In genomic region chr12:112489134-112489533, GRCm38 (mm10) we compare ENCODE assay signal across 14 mouse cellular contexts. TPM values are rescaled to one million over a fixed set of nuclear protein-coding genes. Genes with fewer than 3 reads are reported as not detected.
DNase-seq lines count a peak whose midpoint lies in the region; ATAC-seq and TF ChIP-seq lines count a peak whose summit lies in the region.
"Had no signal": no experiment of that assay in that cellular context is flagged by ENCODE, and none has a peak within 500 bp of the region (broad histone marks: within the 10 kb centered on the region; RNA-seq: fewer than 3 reads in every experiment).

TSS of gene A530016L24Rik (plus strand) at chr12:112489448.

- intact Hi-C loops in gastrocnemius, adult 2 months (cut with DNase I), result no loop called here
- intact Hi-C loops in heart, postnatal 10 days (cut with DNase I), result no loop called here
- intact Hi-C loops in left cerebral cortex, postnatal 4 days (cut with DNase I), result no loop called here
- intact Hi-C loops in left cerebral cortex, postnatal 36 days (cut with DNase I), result no loop called here

- H3K27ac ChIP-seq in gastrocnemius, adult 2 months, result peak within 1 kb of the TSS; percentile 70
- H3K27ac ChIP-seq: macrophage had no signal

- no peak for TF ChIP-seq CTCF in gastrocnemius, adult 2 months (IDR thresholded peaks at IDR 0.05)

- no peak within 1 kb of the TSS for H3K4me3 ChIP-seq in gastrocnemius, adult 2 months
- H3K4me3 ChIP-seq: embryonic facial prominence, embryonic 12.5 days had no signal

- no peak for ATAC-seq in activated CD4-positive, CD25-positive, alpha-beta regulatory T cell, adult 4 months
- ATAC-seq: hindbrain, postnatal 0 days had no signal

- no peak for DNase-seq in gastrocnemius, adult 2 months
- no peak for DNase-seq in gastrocnemius, postnatal 10 days
- peak; percentile 95 for DNase-seq in adipocyte (ENCODE audit: low spot score)
- no peak for DNase-seq in gonadal fat pad, adult 2 months (ENCODE audit: low read depth)
- DNase-seq in heart, postnatal 10 days, result peak; percentile 50 to 52
- DNase-seq in left cerebral cortex, postnatal 4 days, result no peak
- no peak for DNase-seq in left cerebral cortex, postnatal 36 days (ENCODE audit: low spot score in 2 of 2)
- DNase-seq: cerebellum, adult 9-11 months had no signal

RNA-seq across cellular contexts. Expression of gene A530016L24Rik, which starts in this region (rescaled TPM):
- total RNA-seq in gastrocnemius, adult 2 months (2021), result 1 to 10 TPM in 1 of 2 experiments, under 1 TPM in 1; 0.48 to 1.9 TPM
- 1 to 10 TPM; 2.1 to 2.4 TPM for total RNA-seq in gastrocnemius, postnatal 10 days (2021)
- polyA plus RNA-seq in gonadal fat pad, adult 2 months (2012; rRNA removed), result 84.5 and 101 TPM in 2 replicates
- total RNA-seq in heart, postnatal 10 days (2021), result 10 to 100 TPM; 16.5 to 18.5 TPM
- total RNA-seq in left cerebral cortex, postnatal 4 days (2021), result under 1 TPM; 0.74 to 0.95 TPM
- under 1 TPM in 1 of 2 experiments, not detected in 1; 0.22 TPM for total RNA-seq in left cerebral cortex, postnatal 36 days (2021)
- polyA plus RNA-seq in activated CD4-positive, CD25-positive, alpha-beta regulatory T cell, adult 4 months (2017; shearing (Covaris generic)), result not detected
- total RNA-seq: hindbrain, postnatal 0 days; neutrophil, adult 5-6 weeks had no signal
- polyA plus RNA-seq: embryonic facial prominence, embryonic 12.5 days; G1E; macrophage had no signal

Comparison
In these comparisons a context has a peak if more than half of its experiments do, and no peak if none do; other contexts are left out.
1. RNA of gene A530016L24Rik (total RNA-seq): 16.5 to 18.5 TPM in heart, postnatal 10 days; 2.1 to 2.4 TPM in gastrocnemius, postnatal 10 days, 0.48 to 1.9 TPM in gastrocnemius, adult 2 months, 0.74 to 0.95 TPM in left cerebral cortex, postnatal 4 days and 0.22 TPM in left cerebral cortex, postnatal 36 days; every median in the first group is over 4 times any median in the second.
2. RNA of gene A530016L24Rik (polyA plus RNA-seq): 84.5 to 101 TPM in gonadal fat pad, adult 2 months; not detected in activated CD4-positive, CD25-positive, alpha-beta regulatory T cell, adult 4 months; every median in the first group is over 10 times any median in the second.
3. DNase-seq: peak in adipocyte (single experiment) and heart, postnatal 10 days (2 of 2); none in gastrocnemius, adult 2 months (single experiment), gastrocnemius, postnatal 10 days (single experiment), gonadal fat pad, adult 2 months (single experiment), left cerebral cortex, postnatal 4 days (single experiment) and left cerebral cortex, postnatal 36 days (0 of 2).